Mouse (Mus musculus) C2C12 (cell line): ENCODE measurements around the gene Rbak.
"Not testable (repeated sequence)": the region's sequence is repeated elsewhere in the genome, so short reads cannot be mapped to it uniquely, and the experiment has no call there.

Source experiments
- CEBPB ChIP-seq: IDR thresholded peaks from one replicate; pipeline ENCODE4 v1.6.1; 2011; ENCODE audit warnings: low read depth, mild to moderate bottlenecking, control low read depth, moderate library complexity
- CTCF ChIP-seq: IDR thresholded peaks from one replicate; pipeline ENCODE4 v1.5.1; 2011; ENCODE audit not compliant: control insufficient read depth, insufficient read depth, insufficient read length
- MAX ChIP-seq: IDR thresholded peaks from one replicate; pipeline ENCODE4 v1.6.1; 2011; ENCODE audit warnings: mild to moderate bottlenecking, control low read depth
- MYOD1 ChIP-seq: IDR thresholded peaks from one replicate; pipeline ENCODE4 v1.6.1; 2011; ENCODE audit warnings: low read depth; ENCODE audit not compliant: control insufficient read depth, insufficient read length
- MYOG ChIP-seq: IDR thresholded peaks from one replicate; pipeline ENCODE4 v1.6.1; 2011; ENCODE audit not compliant: control insufficient read depth, insufficient read length; ENCODE audit errors: extremely low read depth
- USF1 ChIP-seq: IDR thresholded peaks from one replicate; pipeline ENCODE4 v1.6.1; 2011; ENCODE audit warnings: low read depth, mild to moderate bottlenecking, control low read depth, moderate library complexity

DNA sequence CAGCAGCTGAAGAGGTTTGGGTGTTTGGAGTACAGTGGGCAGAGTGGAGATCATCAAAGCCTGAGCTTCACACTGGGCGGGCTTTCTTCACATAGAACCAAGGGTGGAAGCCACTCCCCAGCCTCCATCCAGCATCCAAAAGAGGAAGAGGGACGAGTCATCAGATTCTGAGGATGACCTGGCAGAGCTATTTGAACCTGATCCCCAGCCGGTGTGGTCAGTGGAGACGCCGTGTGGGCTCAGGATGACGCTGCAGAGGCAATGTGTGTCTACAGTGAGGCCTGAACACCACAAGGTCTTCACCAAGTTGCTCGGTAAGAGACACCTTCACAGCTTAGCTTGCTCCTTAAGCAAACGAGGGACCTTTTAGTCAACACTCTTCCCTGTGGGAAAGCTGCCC, 14.2 kb upstream of the Rbak start:
- TF ChIP-seq USF1, CTCF, MAX, CEBPB, MYOD1, MYOG: not testable (repeated sequence)
